ENCODE assay signal across 8 mouse cellular contexts in genomic region chr11:97629576-97629975, GRCm38 (mm10). TPM values are rescaled to one million over a fixed set of nuclear protein-coding genes. Genes with fewer than 3 reads are reported as not detected.
A peak's percentile ranks its signal among the peaks of the same experiment; 100 is the strongest.
DNase-seq lines count a peak whose midpoint lies in the region; ATAC-seq lines count a peak whose summit lies in the region.

TSS of gene Epop (minus strand) at chr11:97629702.

- peak within 1 kb of the TSS; percentile 59 for H3K4me3 ChIP-seq in intestine, embryonic 14.5 days (ENCODE audit: low read depth, low read length)

- intact Hi-C loops in left cerebral cortex, postnatal 25 days (cut with DNase I), result loop anchor here (5.0 kb wide), 1 partner anchor 222 kb away; no protein-coding TSS in a partner anchor

- no peaks in the 10 kb centered on the region for H3K36me3 ChIP-seq in intestine, embryonic 14.5 days (ENCODE audit: control insufficient read depth, insufficient read depth, low read length)

- H3K27ac ChIP-seq in intestine, embryonic 14.5 days (ENCODE audit: low read depth), result no peak within 1 kb of the TSS

- H3K4me1 ChIP-seq in intestine, embryonic 14.5 days (replicated peaks; ENCODE audit: control insufficient read depth, insufficient read depth, low read length), result 0 out of 2 replicates have a peak, but pooled peaks cover 12% of the 10 kb centered on the region

- H3K9me3 ChIP-seq in intestine, embryonic 14.5 days (ENCODE audit: control insufficient read depth, low read length), result no peaks in the 10 kb centered on the region

- peak within 1 kb of the TSS; percentile 90 for H3K4me2 ChIP-seq in intestine, embryonic 14.5 days (ENCODE audit: low read length)

- peak within 1 kb of the TSS; percentile 61 for H3K9ac ChIP-seq in intestine, embryonic 14.5 days (ENCODE audit: low read length)

- peaks cover 70% of the 10 kb centered on the region for H3K27me3 ChIP-seq in intestine, embryonic 14.5 days (replicated peaks; ENCODE audit: control insufficient read depth, insufficient read depth, low read length)

- under 1% methylated on average over 47 of the region's 47 CpGs for WGBS in intestine, embryonic 14.5 days

- peak; percentile 94 to 96 for DNase-seq in adrenal gland, adult (ENCODE audit: inconsistent age in 2 of 2, low spot score in 1 of 2)
- DNase-seq in embryo, embryonic 10 days (ENCODE audit: low spot score), result peak; percentile 95
- DNase-seq in gastrocnemius, postnatal 25 days, result peak; percentile 89
- DNase-seq in intestine, embryonic 14.5 days (ENCODE audit: low spot score), result peak; percentile 92
- DNase-seq in left cerebral cortex, postnatal 25 days (ENCODE audit: low spot score in 2 of 2), result peak; percentile 93 to 97
- peak; percentile 94 for DNase-seq in mesoderm, embryonic 11.5 days (ENCODE audit: low read depth, low spot score)
- DNase-seq in right cerebral cortex, postnatal 25 days, result peak; percentile 95
- peak; percentile 80 for DNase-seq in urinary bladder, postnatal 25 days (ENCODE audit: low spot score)

- peak; percentile 87 for ATAC-seq in intestine, embryonic 14.5 days (replicated peaks; ENCODE audit: low FRiP score, low TSS enrichment, low read depth)

RNA-seq across cellular contexts. Expression of gene Epop, which starts in this region (rescaled TPM):
- total RNA-seq in gastrocnemius, postnatal 25 days (2021), result 1 to 10 TPM; 1.2 to 1.6 TPM
- 3.1 and 3.6 TPM in 2 replicates for polyA plus RNA-seq in intestine, embryonic 14.5 days (2014; fragmentation: Nextera tagmentation; extraction: Ambion mirVana)
- total RNA-seq in left cerebral cortex, postnatal 25 days (2021), result 10 to 100 TPM; 77.4 to 92.2 TPM

Comparison
In these comparisons a context has a peak if more than half of its experiments do, and no peak if none do; other contexts are left out.
1. RNA of gene Epop (total RNA-seq): 77.4 to 92.2 TPM in left cerebral cortex, postnatal 25 days; 1.2 to 1.6 TPM in gastrocnemius, postnatal 25 days; every median in the first group is over 10 times any median in the second.
2. Peak in every context shown above with its lines, with median percentiles within 50 percentile points of each other: DNase-seq.